Mouse (Mus musculus): Measurements from ENCODE around the gene Gm49387. TPM values are rescaled to one million over a fixed set of nuclear protein-coding genes. Genes with fewer than 3 reads are reported as not detected.

The Gm49387 gene
- total and polyA plus RNA-seq, 2 experiments from 2014 or later, result 1.7 TPM; not detected in 1

GRCm38 (mm10) chr14:31556526-31557260 lies 84.0 kb downstream of the Gm49387 start:
- H3K4me1 ChIP-seq (ENCODE audit: control insufficient read depth, insufficient read depth), result peaks cover 30% of the 10 kb centered on the region
- H3K36me3 ChIP-seq (replicated peaks; ENCODE audit: control insufficient read depth, insufficient read depth, low read length), result no peaks in the 10 kb centered on the region
- TF ChIP-seq CTCF (IDR thresholded peaks at IDR 0.05; ENCODE audit: low read depth), result no peak
- no peak for TF ChIP-seq EP300 (IDR thresholded peaks at IDR 0.05; ENCODE audit: low read depth)
- ATAC-seq (ENCODE audit: insufficient read depth, low read depth), result no peak
- H3K4me2 ChIP-seq (ENCODE audit: low read depth, low read length), result no peak overlapping the region
- H3K9ac ChIP-seq (replicated peaks; ENCODE audit: low read depth, low read length), result no peak overlapping the region
- peak overlapping the region; percentile 69; the same call in 1 of the 2 replicates for H3K27ac ChIP-seq (ENCODE audit: low read depth)
- H3K27me3 ChIP-seq (ENCODE audit: control insufficient read depth, insufficient read depth, low read length), result no peaks in the 10 kb centered on the region
- no peak for DNase-seq (ENCODE audit: low spot score)
- WGBS, result 82% methylated on average over 9 of the region's 9 CpGs
- H3K4me3 ChIP-seq (ENCODE audit: low read depth, low read length), result no peak overlapping the region
- no peaks in the 10 kb centered on the region for H3K9me3 ChIP-seq (replicated peaks; ENCODE audit: control insufficient read depth, low read length)

DNA sequence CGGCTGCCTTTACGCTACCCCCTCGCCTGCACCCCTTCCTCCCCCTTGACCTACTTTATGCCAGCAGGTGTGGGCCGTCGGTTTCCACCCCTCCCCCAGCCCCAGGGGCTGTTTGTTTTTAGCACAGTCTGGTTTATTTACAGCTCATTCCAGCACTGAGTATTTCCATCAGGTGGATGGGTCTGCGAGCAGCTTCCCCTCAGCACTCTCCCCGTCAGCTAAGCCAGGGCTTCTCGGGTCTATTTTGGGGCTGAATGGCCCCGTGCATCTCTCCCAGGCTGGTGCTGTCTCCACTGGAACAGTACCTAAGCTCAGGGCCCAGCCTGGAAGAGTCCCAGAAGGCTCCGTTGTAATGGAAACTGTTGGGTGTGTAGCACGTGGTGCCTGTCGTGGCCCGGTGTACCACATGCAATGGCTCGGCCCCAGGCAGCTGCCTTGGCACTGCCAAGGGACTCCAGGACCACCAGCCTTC lies 84.7 kb downstream of the Gm49387 start:
- no peak overlapping the region; the same call in 1 of the 2 replicates for H3K4me2 ChIP-seq (ENCODE audit: low read depth, low read length)
- no peak for DNase-seq (ENCODE audit: low spot score)
- H3K9me3 ChIP-seq (replicated peaks; ENCODE audit: control insufficient read depth, low read length), result no peaks in the 10 kb centered on the region
- H3K27ac ChIP-seq (ENCODE audit: low read depth), result peak overlapping the region; percentile 69; the same call in 1 of the 2 replicates
- no peaks in the 10 kb centered on the region for H3K27me3 ChIP-seq (ENCODE audit: control insufficient read depth, insufficient read depth, low read length)
- no peak overlapping the region for H3K4me3 ChIP-seq (ENCODE audit: low read depth, low read length)
- H3K9ac ChIP-seq (replicated peaks; ENCODE audit: low read depth, low read length), result no peak overlapping the region
- ATAC-seq (ENCODE audit: insufficient read depth, low read depth), result no peak; the same call in 1 of the 2 replicates
- no peaks in the 10 kb centered on the region for H3K36me3 ChIP-seq (replicated peaks; ENCODE audit: control insufficient read depth, insufficient read depth, low read length)
- 42% methylated on average over 14 of the region's 14 CpGs for WGBS
- H3K4me1 ChIP-seq (ENCODE audit: control insufficient read depth, insufficient read depth), result peaks cover 24% of the 10 kb centered on the region
- TF ChIP-seq CTCF (IDR thresholded peaks at IDR 0.05; ENCODE audit: low read depth) (no peak), EP300 (IDR thresholded peaks at IDR 0.05; ENCODE audit: low read depth) (no peak)

GRCm38 (mm10) chr14:31555021-31555420 lies 85.7 kb downstream of the Gm49387 start:
- WGBS, result 85% methylated on average over 7 of the region's 7 CpGs
- no peak for ATAC-seq (ENCODE audit: insufficient read depth, low read depth)

DNA sequence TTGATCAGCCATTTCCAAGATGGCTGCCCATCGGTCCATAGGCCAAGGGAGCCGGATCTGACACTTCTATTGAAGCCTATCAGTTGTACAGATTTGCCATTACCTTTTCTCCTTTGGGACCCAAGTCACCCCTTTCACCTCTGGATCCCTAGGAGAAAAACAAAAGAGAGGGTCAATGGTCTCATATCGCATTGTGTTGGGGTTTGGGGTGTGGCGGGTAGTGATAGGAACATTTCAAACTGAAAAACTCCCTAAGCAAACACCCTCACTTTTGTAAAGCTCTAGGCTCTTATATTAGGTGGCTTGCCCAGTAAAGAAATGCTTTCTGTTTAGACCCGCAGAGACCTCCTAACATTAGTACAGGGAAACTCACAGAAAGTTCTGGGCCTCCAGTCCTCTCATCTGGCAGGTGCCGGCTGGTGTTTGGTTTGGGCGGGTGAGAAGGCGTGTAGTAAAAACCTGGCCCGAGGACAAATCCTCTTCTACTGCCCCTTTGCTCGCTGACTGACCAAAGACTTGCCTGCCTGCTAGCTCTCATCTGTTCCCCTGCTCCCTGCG lies 96.7 kb downstream of the Gm49387 start:
- 82% methylated on average over 11 of the region's 11 CpGs for WGBS
- H3K27ac ChIP-seq (ENCODE audit: low read depth), result no peak overlapping the region
- H3K36me3 ChIP-seq (replicated peaks; ENCODE audit: control insufficient read depth, insufficient read depth, low read length), result peaks cover 24% of the 10 kb centered on the region; the same call in 1 of the 2 replicates
- no peaks in the 10 kb centered on the region for H3K27me3 ChIP-seq (ENCODE audit: control insufficient read depth, insufficient read depth, low read length)
- H3K9me3 ChIP-seq (replicated peaks; ENCODE audit: control insufficient read depth, low read length), result no peaks in the 10 kb centered on the region
- H3K9ac ChIP-seq (replicated peaks; ENCODE audit: low read depth, low read length), result no peak overlapping the region
- no peak overlapping the region for H3K4me3 ChIP-seq (ENCODE audit: low read depth, low read length)
- no peak overlapping the region for H3K4me2 ChIP-seq (ENCODE audit: low read depth, low read length)
- no peaks in the 10 kb centered on the region for H3K4me1 ChIP-seq (ENCODE audit: control insufficient read depth, insufficient read depth)
- TF ChIP-seq EP300 (IDR thresholded peaks at IDR 0.05; ENCODE audit: low read depth), result no peak
- no peak for TF ChIP-seq CTCF (IDR thresholded peaks at IDR 0.05; ENCODE audit: low read depth)
- no peak for ATAC-seq (ENCODE audit: insufficient read depth, low read depth)
- DNase-seq (ENCODE audit: low spot score), result no peak

More at GRCm38 (mm10) chr14:31555021-31555420, 85.7 kb downstream of the Gm49387 start:
- no peaks in the 10 kb centered on the region for H3K36me3 ChIP-seq (replicated peaks; ENCODE audit: control insufficient read depth, insufficient read depth, low read length)
- H3K4me3 ChIP-seq (ENCODE audit: low read depth, low read length), result no peak overlapping the region
- no peaks in the 10 kb centered on the region for H3K9me3 ChIP-seq (replicated peaks; ENCODE audit: control insufficient read depth, low read length)
- DNase-seq (ENCODE audit: low spot score), result no peak
- peaks cover 15% of the 10 kb centered on the region for H3K4me1 ChIP-seq (ENCODE audit: control insufficient read depth, insufficient read depth)
- H3K27me3 ChIP-seq (ENCODE audit: control insufficient read depth, insufficient read depth, low read length), result no peaks in the 10 kb centered on the region
- no peak overlapping the region for H3K4me2 ChIP-seq (ENCODE audit: low read depth, low read length)
- TF ChIP-seq CTCF (IDR thresholded peaks at IDR 0.05; ENCODE audit: low read depth) (no peak), EP300 (IDR thresholded peaks at IDR 0.05; ENCODE audit: low read depth) (no peak)
- H3K27ac ChIP-seq (ENCODE audit: low read depth), result no peak overlapping the region
- no peak overlapping the region for H3K9ac ChIP-seq (replicated peaks; ENCODE audit: low read depth, low read length)

DNA sequence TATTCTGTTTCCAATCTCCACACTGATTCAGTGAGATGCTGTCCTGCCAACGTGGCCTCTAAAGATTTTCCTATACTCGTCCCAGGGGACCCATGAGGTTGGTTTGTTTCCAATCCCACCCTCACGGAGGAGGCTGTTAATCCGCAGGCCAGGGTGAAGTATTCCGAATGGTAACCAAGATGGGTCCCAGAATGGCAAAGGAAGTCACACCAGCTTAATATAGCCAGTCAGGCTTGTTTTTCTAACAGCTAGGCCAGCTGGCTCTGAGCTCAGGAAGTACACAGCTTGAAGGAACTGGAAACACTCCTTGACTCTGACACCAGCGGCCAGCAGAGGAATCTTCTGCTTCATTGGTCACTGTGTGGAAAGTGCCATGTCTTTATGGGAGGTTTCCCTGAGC lies 103.4 kb downstream of the Gm49387 start:
- no peaks in the 10 kb centered on the region for H3K9me3 ChIP-seq (replicated peaks; ENCODE audit: control insufficient read depth, low read length)
- peak; percentile 35 for DNase-seq (ENCODE audit: low spot score)
- H3K9ac ChIP-seq (replicated peaks; ENCODE audit: low read depth, low read length), result no peak overlapping the region
- H3K36me3 ChIP-seq (replicated peaks; ENCODE audit: control insufficient read depth, insufficient read depth, low read length), result peaks cover 19% of the 10 kb centered on the region; the same call in 1 of the 2 replicates
- H3K4me3 ChIP-seq (ENCODE audit: low read depth, low read length), result no peak overlapping the region
- H3K27ac ChIP-seq (ENCODE audit: low read depth), result peak overlapping the region; percentile 38; the same call in 1 of the 2 replicates
- H3K4me1 ChIP-seq (ENCODE audit: control insufficient read depth, insufficient read depth), result no peaks in the 10 kb centered on the region
- no peaks in the 10 kb centered on the region for H3K27me3 ChIP-seq (ENCODE audit: control insufficient read depth, insufficient read depth, low read length)
- TF ChIP-seq EP300 (IDR thresholded peaks at IDR 0.05; ENCODE audit: low read depth) (no peak), CTCF (IDR thresholded peaks at IDR 0.05; ENCODE audit: low read depth) (no peak)
- 54% methylated on average over 6 of the region's 6 CpGs for WGBS
- no peak; the same call in 1 of the 2 replicates for ATAC-seq (ENCODE audit: insufficient read depth, low read depth)
- no peak overlapping the region for H3K4me2 ChIP-seq (ENCODE audit: low read depth, low read length)

All from heart, postnatal 0 days (tissue).